Mouse (Mus musculus): ENCODE measurements at regions not wholly inside any gene's neighbourhood (a gene's known extent, or its start where the extent isn't known, plus 50 kb on each side); places are given as distances from the start of the nearest gene placed in this dataset.

- WGBS, result 69% methylated on average over 8 of the region's 8 CpGs
- no peak overlapping the region for H3K4me3 ChIP-seq (ENCODE audit: low read depth, low read length)
- no peak overlapping the region for H3K4me2 ChIP-seq (replicated peaks; ENCODE audit: low read depth, low read length)
- H3K27ac ChIP-seq (ENCODE audit: low read length), result no peak overlapping the region
- no peak overlapping the region for H3K9ac ChIP-seq (replicated peaks; ENCODE audit: low read depth, low read length)
- ATAC-seq (ENCODE audit: insufficient number of reproducible peaks, insufficient read depth, low FRiP score, low read depth), result 0 out of 2 replicates have a peak, but pooled peaks have one; percentile 33
- H3K9me3 ChIP-seq (ENCODE audit: control insufficient read depth, low read depth, low read length), result no peaks in the 10 kb centered on the region
- H3K27me3 ChIP-seq (ENCODE audit: control insufficient read depth, insufficient read depth, low read length), result no peaks in the 10 kb centered on the region
- H3K36me3 ChIP-seq (ENCODE audit: control insufficient read depth, insufficient read depth, low read length), result no peaks in the 10 kb centered on the region
- peaks cover 2% of the 10 kb centered on the region; the same call in 1 of the 2 replicates for H3K4me1 ChIP-seq (ENCODE audit: control insufficient read depth, insufficient read depth, low read length)
Observed at GRCm38 (mm10) chr8:115524713-115525112, 182.9 kb downstream of the Maf start.

GRCm38 (mm10) chr8:115522527-115522926, 185.1 kb downstream of the Maf start:
- ATAC-seq (ENCODE audit: insufficient number of reproducible peaks, insufficient read depth, low FRiP score, low read depth), result peak; percentile 67; the same call in 1 of the 2 replicates
- no peak overlapping the region for H3K9ac ChIP-seq (replicated peaks; ENCODE audit: low read depth, low read length)
- H3K27ac ChIP-seq (ENCODE audit: low read length), result no peak overlapping the region
- no peaks in the 10 kb centered on the region for H3K36me3 ChIP-seq (ENCODE audit: control insufficient read depth, insufficient read depth, low read length)
- no peak overlapping the region for H3K4me3 ChIP-seq (ENCODE audit: low read depth, low read length)
- no peaks in the 10 kb centered on the region for H3K27me3 ChIP-seq (ENCODE audit: control insufficient read depth, insufficient read depth, low read length)
- H3K4me2 ChIP-seq (replicated peaks; ENCODE audit: low read depth, low read length), result no peak overlapping the region
- WGBS, result 70% methylated on average over 5 of the region's 5 CpGs
- H3K4me1 ChIP-seq (ENCODE audit: control insufficient read depth, insufficient read depth, low read length), result no peaks in the 10 kb centered on the region
- no peaks in the 10 kb centered on the region for H3K9me3 ChIP-seq (ENCODE audit: control insufficient read depth, low read depth, low read length)

GRCm38 (mm10) chr8:115515647-115516046, 191.9 kb downstream of the Maf start:
- Histone ChIP-seq H3K4me1 (ENCODE audit: control insufficient read depth, insufficient read depth, low read length) (no peaks in the 10 kb centered on the region), H3K27ac (ENCODE audit: low read length) (no peak overlapping the region), H3K9ac (replicated peaks; ENCODE audit: low read depth, low read length) (no peak overlapping the region), H3K27me3 (ENCODE audit: control insufficient read depth, insufficient read depth, low read length) (no peaks in the 10 kb centered on the region), H3K36me3 (ENCODE audit: control insufficient read depth, insufficient read depth, low read length) (no peaks in the 10 kb centered on the region), H3K9me3 (ENCODE audit: control insufficient read depth, low read depth, low read length) (no peaks in the 10 kb centered on the region), H3K4me2 (replicated peaks; ENCODE audit: low read depth, low read length) (no peak overlapping the region), H3K4me3 (ENCODE audit: low read depth, low read length) (no peak overlapping the region)
- 69% methylated on average over 4 of the region's 4 CpGs for WGBS
- ATAC-seq (ENCODE audit: insufficient number of reproducible peaks, insufficient read depth, low FRiP score, low read depth), result no peak

- H3K4me3 ChIP-seq (ENCODE audit: low read depth, low read length), result no peak overlapping the region
- H3K9ac ChIP-seq (replicated peaks; ENCODE audit: low read depth, low read length), result no peak overlapping the region
- no peaks in the 10 kb centered on the region for H3K9me3 ChIP-seq (ENCODE audit: control insufficient read depth, low read depth, low read length)
- 82% methylated on average over 3 of the region's 3 CpGs for WGBS
- H3K4me2 ChIP-seq (replicated peaks; ENCODE audit: low read depth, low read length), result no peak overlapping the region
- no peaks in the 10 kb centered on the region for H3K27me3 ChIP-seq (ENCODE audit: control insufficient read depth, insufficient read depth, low read length)
- H3K4me1 ChIP-seq (ENCODE audit: control insufficient read depth, insufficient read depth, low read length), result no peaks in the 10 kb centered on the region
- ATAC-seq (ENCODE audit: insufficient number of reproducible peaks, insufficient read depth, low FRiP score, low read depth), result no peak
- H3K36me3 ChIP-seq (ENCODE audit: control insufficient read depth, insufficient read depth, low read length), result no peaks in the 10 kb centered on the region
- H3K27ac ChIP-seq (ENCODE audit: low read length), result no peak overlapping the region
Observed at GRCm38 (mm10) chr8:115514485-115514884, 193.1 kb downstream of the Maf start.

- Histone ChIP-seq H3K27me3 (ENCODE audit: control insufficient read depth, insufficient read depth, low read length) (no peaks in the 10 kb centered on the region), H3K27ac (ENCODE audit: low read length) (no peak overlapping the region), H3K9ac (replicated peaks; ENCODE audit: low read depth, low read length) (no peak overlapping the region), H3K9me3 (ENCODE audit: control insufficient read depth, low read depth, low read length) (no peaks in the 10 kb centered on the region), H3K4me1 (ENCODE audit: control insufficient read depth, insufficient read depth, low read length) (no peaks in the 10 kb centered on the region), H3K4me3 (ENCODE audit: low read depth, low read length) (no peak overlapping the region), H3K36me3 (ENCODE audit: control insufficient read depth, insufficient read depth, low read length) (no peaks in the 10 kb centered on the region), H3K4me2 (replicated peaks; ENCODE audit: low read depth, low read length) (no peak overlapping the region)
- WGBS, result 84% methylated on average over 4 of the region's 4 CpGs
- no peak for ATAC-seq (ENCODE audit: insufficient number of reproducible peaks, insufficient read depth, low FRiP score, low read depth)
Observed at GRCm38 (mm10) chr8:115507180-115507579, 200.4 kb downstream of the Maf start.

- Histone ChIP-seq H3K27ac (ENCODE audit: low read length) (no peak overlapping the region), H3K9me3 (ENCODE audit: control insufficient read depth, low read depth, low read length) (no peaks in the 10 kb centered on the region), H3K4me3 (ENCODE audit: low read depth, low read length) (no peak overlapping the region), H3K4me1 (ENCODE audit: control insufficient read depth, insufficient read depth, low read length) (no peaks in the 10 kb centered on the region), H3K27me3 (ENCODE audit: control insufficient read depth, insufficient read depth, low read length) (no peaks in the 10 kb centered on the region), H3K4me2 (replicated peaks; ENCODE audit: low read depth, low read length) (no peak overlapping the region), H3K36me3 (ENCODE audit: control insufficient read depth, insufficient read depth, low read length) (no peaks in the 10 kb centered on the region), H3K9ac (replicated peaks; ENCODE audit: low read depth, low read length) (no peak overlapping the region)
- ATAC-seq (ENCODE audit: insufficient number of reproducible peaks, insufficient read depth, low FRiP score, low read depth), result no peak
- WGBS, result 72% methylated on average over 10 of the region's 10 CpGs
Observed at GRCm38 (mm10) chr8:115506741-115507140, 200.9 kb downstream of the Maf start.

- Histone ChIP-seq H3K9ac (replicated peaks; ENCODE audit: low read depth, low read length) (no peak overlapping the region), H3K27me3 (ENCODE audit: control insufficient read depth, insufficient read depth, low read length) (no peaks in the 10 kb centered on the region), H3K4me2 (replicated peaks; ENCODE audit: low read depth, low read length) (no peak overlapping the region), H3K9me3 (ENCODE audit: control insufficient read depth, low read depth, low read length) (no peaks in the 10 kb centered on the region), H3K4me1 (ENCODE audit: control insufficient read depth, insufficient read depth, low read length) (no peaks in the 10 kb centered on the region), H3K27ac (ENCODE audit: low read length) (no peak overlapping the region), H3K4me3 (ENCODE audit: low read depth, low read length) (no peak overlapping the region), H3K36me3 (ENCODE audit: control insufficient read depth, insufficient read depth, low read length) (no peaks in the 10 kb centered on the region)
- 86% methylated on average over 1 of the region's 1 CpGs for WGBS
- no peak for ATAC-seq (ENCODE audit: insufficient number of reproducible peaks, insufficient read depth, low FRiP score, low read depth)
Observed at GRCm38 (mm10) chr8:115496016-115496415, 211.6 kb downstream of the Maf start.

- no peak for ATAC-seq (ENCODE audit: insufficient number of reproducible peaks, insufficient read depth, low FRiP score, low read depth)
- Histone ChIP-seq H3K4me3 (ENCODE audit: low read depth, low read length) (no peak overlapping the region), H3K4me2 (replicated peaks; ENCODE audit: low read depth, low read length) (no peak overlapping the region), H3K36me3 (ENCODE audit: control insufficient read depth, insufficient read depth, low read length) (no peaks in the 10 kb centered on the region), H3K4me1 (ENCODE audit: control insufficient read depth, insufficient read depth, low read length) (no peaks in the 10 kb centered on the region), H3K27ac (ENCODE audit: low read length) (no peak overlapping the region), H3K9me3 (ENCODE audit: control insufficient read depth, low read depth, low read length) (no peaks in the 10 kb centered on the region), H3K27me3 (ENCODE audit: control insufficient read depth, insufficient read depth, low read length) (no peaks in the 10 kb centered on the region), H3K9ac (replicated peaks; ENCODE audit: low read depth, low read length) (no peak overlapping the region)
- 85% methylated on average over 8 of the region's 8 CpGs for WGBS
Observed at GRCm38 (mm10) chr8:115494353-115494752, 213.2 kb downstream of the Maf start.

- no peak overlapping the region for H3K4me2 ChIP-seq (replicated peaks; ENCODE audit: low read depth, low read length)
- H3K4me3 ChIP-seq (ENCODE audit: low read depth, low read length), result no peak overlapping the region
- H3K4me1 ChIP-seq (ENCODE audit: control insufficient read depth, insufficient read depth, low read length), result no peaks in the 10 kb centered on the region; the same call in 1 of the 2 replicates
- no peak overlapping the region for H3K27ac ChIP-seq (ENCODE audit: low read length)
- no peak overlapping the region for H3K9ac ChIP-seq (replicated peaks; ENCODE audit: low read depth, low read length)
- WGBS, result 19% methylated on average over 3 of the region's 3 CpGs
- no peaks in the 10 kb centered on the region for H3K27me3 ChIP-seq (ENCODE audit: control insufficient read depth, insufficient read depth, low read length)
- H3K9me3 ChIP-seq (ENCODE audit: control insufficient read depth, low read depth, low read length), result no peaks in the 10 kb centered on the region
- ATAC-seq (ENCODE audit: insufficient number of reproducible peaks, insufficient read depth, low FRiP score, low read depth), result no peak
- no peaks in the 10 kb centered on the region for H3K36me3 ChIP-seq (ENCODE audit: control insufficient read depth, insufficient read depth, low read length)
Observed at GRCm38 (mm10) chr8:115486904-115487303, 220.7 kb downstream of the Maf start.

Measured in stomach, embryonic 14.5 days (tissue).